Mouse (Mus musculus): ENCODE measurements around the gene B230217C12Rik. TPM values are rescaled to one million over a fixed set of nuclear protein-coding genes. Genes with fewer than 3 reads are reported as not detected.

Gene B230217C12Rik
- polyA plus RNA-seq, 1 experiment, result 3.5 TPM

GRCm38 (mm10) chr11:97809235-97810121 lies 31.1 kb upstream of the B230217C12Rik start:
- TF ChIP-seq POLR2A (IDR thresholded peaks at IDR 0.05; ENCODE audit: control insufficient read depth, low read depth, low read length) (no peak), CTCF (IDR thresholded peaks at IDR 0.05; ENCODE audit: control insufficient read depth, insufficient read depth, insufficient replicate concordance, low read depth, low read length) (no peak)
- Histone ChIP-seq H3K4me3 (ENCODE audit: control insufficient read depth, low read depth, low read length) (no peak overlapping the region), H3K4me1 (ENCODE audit: control insufficient read depth, insufficient read depth, low read length) (peaks cover 38% of the 10 kb centered on the region), H3K27ac (ENCODE audit: control insufficient read depth, insufficient read depth, low read depth, low read length) (no peak overlapping the region), H3K36me3 (ENCODE audit: control insufficient read depth, insufficient read depth, low read length) (no peaks in the 10 kb centered on the region), H3K27me3 (ENCODE audit: control insufficient read depth, insufficient read depth, low read length) (no peaks in the 10 kb centered on the region)

- TF ChIP-seq CTCF (IDR thresholded peaks at IDR 0.05; ENCODE audit: control insufficient read depth, insufficient read depth, insufficient replicate concordance, low read depth, low read length), result no peak
- no peaks in the 10 kb centered on the region for H3K27me3 ChIP-seq (ENCODE audit: control insufficient read depth, insufficient read depth, low read length)
- H3K36me3 ChIP-seq (ENCODE audit: control insufficient read depth, insufficient read depth, low read length), result no peaks in the 10 kb centered on the region
- H3K4me1 ChIP-seq (ENCODE audit: control insufficient read depth, insufficient read depth, low read length), result peaks cover 33% of the 10 kb centered on the region
- H3K27ac ChIP-seq (ENCODE audit: control insufficient read depth, insufficient read depth, low read depth, low read length), result no peak overlapping the region
- no peak overlapping the region for H3K4me3 ChIP-seq (ENCODE audit: control insufficient read depth, low read depth, low read length)
These were observed 30.2 kb upstream of the B230217C12Rik start for GRCm38 (mm10) chr11:97810356-97810755.

- Histone ChIP-seq H3K4me1 (ENCODE audit: control insufficient read depth, insufficient read depth, low read length) (peaks cover 28% of the 10 kb centered on the region), H3K27me3 (ENCODE audit: control insufficient read depth, insufficient read depth, low read length) (no peaks in the 10 kb centered on the region), H3K36me3 (ENCODE audit: control insufficient read depth, insufficient read depth, low read length) (no peaks in the 10 kb centered on the region), H3K4me3 (ENCODE audit: control insufficient read depth, low read depth, low read length) (no peak overlapping the region), H3K27ac (ENCODE audit: control insufficient read depth, insufficient read depth, low read depth, low read length) (no peak overlapping the region)
- TF ChIP-seq POLR2A (IDR thresholded peaks at IDR 0.05; ENCODE audit: control insufficient read depth, low read depth, low read length) (no peak), CTCF (IDR thresholded peaks at IDR 0.05; ENCODE audit: control insufficient read depth, insufficient read depth, insufficient replicate concordance, low read depth, low read length) (no peak)
These were observed 29.6 kb upstream of the B230217C12Rik start for GRCm38 (mm10) chr11:97810970-97811369.

- H3K4me3 ChIP-seq (ENCODE audit: control insufficient read depth, low read depth, low read length), result no peak overlapping the region
- peaks cover 23% of the 10 kb centered on the region for H3K4me1 ChIP-seq (ENCODE audit: control insufficient read depth, insufficient read depth, low read length)
These were observed 28.8 kb upstream of the B230217C12Rik start for GRCm38 (mm10) chr11:97811569-97812362.

GRCm38 (mm10) chr11:97812491-97812921 lies 28.1 kb upstream of the B230217C12Rik start:
- Histone ChIP-seq H3K4me3 (ENCODE audit: control insufficient read depth, low read depth, low read length) (no peak overlapping the region), H3K36me3 (ENCODE audit: control insufficient read depth, insufficient read depth, low read length) (no peaks in the 10 kb centered on the region), H3K27me3 (ENCODE audit: control insufficient read depth, insufficient read depth, low read length) (no peaks in the 10 kb centered on the region), H3K4me1 (ENCODE audit: control insufficient read depth, insufficient read depth, low read length) (peaks cover 23% of the 10 kb centered on the region), H3K27ac (ENCODE audit: control insufficient read depth, insufficient read depth, low read depth, low read length) (no peak overlapping the region)
- no peak for TF ChIP-seq POLR2A (IDR thresholded peaks at IDR 0.05; ENCODE audit: control insufficient read depth, low read depth, low read length)
- no peak for TF ChIP-seq CTCF (IDR thresholded peaks at IDR 0.05; ENCODE audit: control insufficient read depth, insufficient read depth, insufficient replicate concordance, low read depth, low read length)

More at GRCm38 (mm10) chr11:97811569-97812362, 28.8 kb upstream of the B230217C12Rik start:
- no peaks in the 10 kb centered on the region for H3K36me3 ChIP-seq (ENCODE audit: control insufficient read depth, insufficient read depth, low read length)
- H3K27ac ChIP-seq (ENCODE audit: control insufficient read depth, insufficient read depth, low read depth, low read length), result no peak overlapping the region
- TF ChIP-seq POLR2A (IDR thresholded peaks at IDR 0.05; ENCODE audit: control insufficient read depth, low read depth, low read length) (no peak), CTCF (IDR thresholded peaks at IDR 0.05; ENCODE audit: control insufficient read depth, insufficient read depth, insufficient replicate concordance, low read depth, low read length) (no peak)
- no peaks in the 10 kb centered on the region for H3K27me3 ChIP-seq (ENCODE audit: control insufficient read depth, insufficient read depth, low read length)

- Histone ChIP-seq H3K27ac (ENCODE audit: control insufficient read depth, insufficient read depth, low read depth, low read length) (no peak overlapping the region), H3K36me3 (ENCODE audit: control insufficient read depth, insufficient read depth, low read length) (no peaks in the 10 kb centered on the region), H3K4me3 (ENCODE audit: control insufficient read depth, low read depth, low read length) (no peak overlapping the region), H3K27me3 (ENCODE audit: control insufficient read depth, insufficient read depth, low read length) (no peaks in the 10 kb centered on the region), H3K4me1 (ENCODE audit: control insufficient read depth, insufficient read depth, low read length) (peaks cover 23% of the 10 kb centered on the region)
- TF ChIP-seq CTCF (IDR thresholded peaks at IDR 0.05; ENCODE audit: control insufficient read depth, insufficient read depth, insufficient replicate concordance, low read depth, low read length) (no peak), POLR2A (IDR thresholded peaks at IDR 0.05; ENCODE audit: control insufficient read depth, low read depth, low read length) (no peak)
These were observed 27.5 kb upstream of the B230217C12Rik start for GRCm38 (mm10) chr11:97813085-97813484.

Measured in testis, adult 2 months (tissue).